Mouse (Mus musculus) large intestine, adult 2 months (tissue): ENCODE results near the gene Fyb. TPM values are rescaled to one million over a fixed set of nuclear protein-coding genes. Genes with fewer than 3 reads are reported as not detected.

ENCODE experiments used
- DNase-seq: peaks from one replicate; pipeline ENCODE4 v3.0.0-alpha.2; 2012; ENCODE audit warnings: low read depth, low spot score
- WGBS: fragments of 180-500 bp; shearing (Covaris S2); methylation state at CpG from one replicate; pipeline ENCODE4 v1.1.7; 2018; 5-methylcytosine and 5-hydroxymethylcytosine counted together
- polyA plus RNA-seq: library from polyadenylated mRNA; depleted of rRNA; stranded (reverse); fragments of >200 nt; gene quantifications from 2 replicates; pipeline ENCODE4 v1.2.3, GENCODE M21; 2012; rRNA removed

Gene Fyb
- polyA plus RNA-seq, 1 experiment, result 45.9 TPM

- DNase-seq, result no peak
- 81% methylated on average over 7 of the region's 7 CpGs for WGBS
These were observed 188.6 kb downstream of the Fyb start for GRCm38 (mm10) chr15:6711226-6711625.

Other genes starting within 250 kb of the Fyb start
- 4.2 and 7.2 TPM in 2 replicates for gene Dab2, start 223.1 kb upstream of the Fyb start, polyA plus RNA-seq
- not detected in 2 replicates for gene C9, start 77.5 kb upstream of the Fyb start, polyA plus RNA-seq
- gene Rictor, start 185.5 kb downstream of the Fyb start, polyA plus RNA-seq, result 2.9 and 5.3 TPM in 2 replicates